Mouse (Mus musculus) spleen, postnatal 4 days (tissue): ENCODE measurements at regions not wholly inside any gene's neighbourhood (a gene's known extent, or its start where the extent isn't known, plus 50 kb on each side); places are given as distances from the start of the nearest gene placed in this dataset.

Experiments
- DNase-seq, 2 experiments: peaks; one replicate each; pipeline ENCODE4 v3.0.0; 2022; ENCODE audit warnings: low spot score in 2 of 2

GRCm38 (mm10) chr13:72803374-72803773, 174.8 kb downstream of the Irx2 start:
- no peak for DNase-seq

GRCm38 (mm10) chr13:72809226-72809625, 180.6 kb downstream of the Irx2 start:
- no peak for DNase-seq

- no peak for DNase-seq
Observed at GRCm38 (mm10) chr13:72810626-72811025, 182.0 kb downstream of the Irx2 start.

- DNase-seq = no peak
Observed at GRCm38 (mm10) chr13:72814616-72815015, 186.0 kb downstream of the Irx2 start.

- no peak for DNase-seq
Observed at GRCm38 (mm10) chr13:72815236-72815932, 186.8 kb downstream of the Irx2 start.

GRCm38 (mm10) chr13:72815933-72816553, 187.4 kb downstream of the Irx2 start:
- no peak for DNase-seq

- DNase-seq = no peak
Observed at GRCm38 (mm10) chr13:72816856-72817255, 188.2 kb downstream of the Irx2 start.

GRCm38 (mm10) chr13:72817521-72817920, 188.9 kb downstream of the Irx2 start:
- DNase-seq = no peak

- DNase-seq = no peak
Observed at GRCm38 (mm10) chr13:72817930-72818329, 189.3 kb downstream of the Irx2 start.

GRCm38 (mm10) chr13:72826613-72827012, 198.0 kb downstream of the Irx2 start:
- DNase-seq = no peak

GRCm38 (mm10) chr13:72829331-72829730, 200.7 kb downstream of the Irx2 start:
- DNase-seq = no peak

- no peak for DNase-seq
Observed at GRCm38 (mm10) chr13:72833326-72833725, 204.7 kb downstream of the Irx2 start.

GRCm38 (mm10) chr13:72837016-72837415, 208.4 kb downstream of the Irx2 start:
- DNase-seq = no peak

- no peak for DNase-seq
Observed at GRCm38 (mm10) chr13:72848097-72848496, 219.5 kb downstream of the Irx2 start.

GRCm38 (mm10) chr13:72849841-72850240, 221.2 kb downstream of the Irx2 start:
- DNase-seq = no peak

- DNase-seq = no peak
Observed at GRCm38 (mm10) chr13:72852896-72853295, 224.3 kb downstream of the Irx2 start.

GRCm38 (mm10) chr13:72875921-72876320, 247.3 kb downstream of the Irx2 start:
- DNase-seq = no peak

- DNase-seq = no peak
Observed at GRCm38 (mm10) chr13:72894982-72895381, 266.4 kb downstream of the Irx2 start.

- DNase-seq = no peak
Observed at GRCm38 (mm10) chr13:72902576-72902975, 274.0 kb downstream of the Irx2 start.

- no peak for DNase-seq
Observed at GRCm38 (mm10) chr13:72918895-72919294, 290.3 kb downstream of the Irx2 start.

- DNase-seq = no peak
Observed at GRCm38 (mm10) chr13:72920368-72920767, 291.7 kb downstream of the Irx2 start.

- DNase-seq = no peak
Observed at GRCm38 (mm10) chr13:72924560-72925135, 296.0 kb downstream of the Irx2 start.

GRCm38 (mm10) chr13:72937246-72937645, 308.6 kb downstream of the Irx2 start:
- no peak for DNase-seq
